Mouse (Mus musculus): Measurements from ENCODE around the gene Cyren. TPM values are rescaled to one million over a fixed set of nuclear protein-coding genes. Genes with fewer than 3 reads are reported as not detected.

The Cyren gene
- total and polyA plus RNA-seq, 3 experiments = 7.9 to 11.9 (median 9.7) TPM

DNA sequence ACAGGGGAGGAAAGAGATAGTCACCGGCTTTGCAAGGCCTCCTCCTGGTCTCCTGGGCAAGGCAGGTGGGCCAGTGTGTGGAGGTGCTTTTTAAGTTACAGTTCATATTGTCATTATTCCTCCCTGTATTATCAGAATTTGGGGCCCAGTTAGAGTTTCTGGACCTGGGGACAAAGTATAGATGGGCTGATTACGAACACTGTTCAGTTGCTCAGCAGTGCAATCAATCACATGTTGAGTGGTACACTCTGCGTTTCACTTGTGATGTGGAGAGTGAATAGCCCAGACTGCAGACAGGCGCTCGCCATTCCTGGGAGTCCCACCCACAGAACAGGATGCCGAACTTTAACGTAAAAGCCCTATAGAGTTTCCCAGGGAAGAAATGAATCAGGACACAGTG is 6.9 kb upstream of the Cyren start:
- H3K36me3 ChIP-seq (replicated peaks in 1 of 2; ENCODE audit: control insufficient read depth in 1 of 2, insufficient read depth in 1 of 2, low read length in 1 of 2) = peaks cover 79 to 93% of the 10 kb centered on the region in 2 experiments
- TF ChIP-seq ZC3H11A (IDR thresholded peaks at IDR 0.05; ENCODE audit: low read depth, low read length) (no peak), POLR2AphosphoS2 (IDR thresholded peaks at IDR 0.05; ENCODE audit: low read depth, low read length) (no peak), E2F4 (IDR thresholded peaks at IDR 0.05; ENCODE audit: insufficient replicate concordance, low read depth, low read length) (no peak), TBP (conservative IDR thresholded peaks at IDR 0.05; ENCODE audit: low read depth, low read length) (no peak), ELF1 (IDR thresholded peaks at IDR 0.05; ENCODE audit: low read depth, low read length) (no peak), POLR2A (IDR thresholded peaks at IDR 0.05; ENCODE audit: low read depth, low read length) (no peak), ZNF384 (IDR thresholded peaks at IDR 0.05; ENCODE audit: low read depth, low read length) (no peak), NELFE (IDR thresholded peaks at IDR 0.05; ENCODE audit: low read depth, low read length) (no peak), TCF12 (IDR thresholded peaks at IDR 0.05; ENCODE audit: low read depth, low read length) (no peak), IRF4 (IDR thresholded peaks at IDR 0.05; ENCODE audit: low read depth, low read length) (no peak), KAT2A (IDR thresholded peaks at IDR 0.05; ENCODE audit: insufficient replicate concordance, low read length) (no peak), RCOR1 (conservative IDR thresholded peaks at IDR 0.05; ENCODE audit: low read depth, low read length) (no peak), ZMIZ1 (IDR thresholded peaks at IDR 0.05; ENCODE audit: low read depth, low read length) (no peak), HCFC1 (IDR thresholded peaks at IDR 0.05; ENCODE audit: low read depth, low read length) (no peak), BHLHE40 (IDR thresholded peaks at IDR 0.05; ENCODE audit: low read depth, low read length) (no peak), NRF1 (IDR thresholded peaks at IDR 0.05; ENCODE audit: low read depth, low read length) (no peak), USF1 (IDR thresholded peaks at IDR 0.05; ENCODE audit: low read depth, low read length) (no peak), RAD21 (IDR thresholded peaks at IDR 0.05; ENCODE audit: low read depth, low read length) (no peak), ETS1 (conservative IDR thresholded peaks at IDR 0.05; ENCODE audit: low read depth, low read length) (no peak)
- in situ Hi-C loops (cut with MboI; ENCODE audit: low pct_ligation_motif_present, low pct_unique_long_range_greater_than_20kb, low sequenced_read_pairs) = loop anchor here (5.0 kb wide), 1 partner anchor 33 kb away; no protein-coding TSS in a partner anchor

DNA sequence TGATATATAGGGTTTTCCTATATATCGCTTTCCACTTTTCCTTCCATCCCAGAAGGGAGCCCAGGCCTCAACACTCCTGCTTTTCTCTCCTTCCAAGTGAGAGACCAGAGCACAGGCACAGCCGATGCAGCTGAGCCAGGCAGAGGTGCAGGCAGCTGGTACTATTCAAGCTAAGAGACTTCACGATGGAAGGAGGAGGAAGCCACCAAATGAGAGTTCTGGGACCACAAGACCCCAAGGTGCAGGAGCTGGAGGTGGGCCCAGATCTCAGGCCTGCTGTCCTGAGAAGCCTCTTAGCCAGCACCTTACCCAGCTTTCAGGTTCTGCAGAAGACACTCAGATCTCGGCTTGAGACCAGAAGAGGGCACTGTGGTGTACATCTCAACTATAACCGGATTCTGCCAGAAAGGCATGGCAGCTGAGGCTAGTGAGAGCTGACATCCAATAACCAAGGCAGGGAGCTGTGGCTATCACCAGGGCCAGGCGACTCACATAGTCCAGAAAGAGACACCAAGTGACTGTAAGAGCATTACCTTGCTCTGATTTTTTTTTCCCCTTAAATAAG is 2.1 kb upstream of the Cyren start:
- dilution Hi-C loops (cut with MboI; ENCODE audit: extremely low pct_ligation_motif_present, extremely low pct_unique_long_range_greater_than_20kb, low sequenced_read_pairs) = no loop called here
- in situ Hi-C loops (cut with MboI; ENCODE audit: low pct_ligation_motif_present, low pct_unique_long_range_greater_than_20kb, low sequenced_read_pairs) = loop anchor here (5.0 kb wide), 1 partner anchor 37 kb away; no protein-coding TSS in a partner anchor
- Histone ChIP-seq H3K4me2 (ENCODE audit: insufficient read depth, low read depth, poor library complexity, severe bottlenecking) (no peak overlapping the region), H3K4me3 (replicated peaks in 1 of 3; ENCODE audit: low read depth in 2 of 3, low read length in 2 of 3, poor library complexity in 1 of 3) (no peak overlapping the region), H3K27ac (ENCODE audit: insufficient read depth, low read depth) (no peak overlapping the region), H3K79me2 (replicated peaks; ENCODE audit: control insufficient read depth, extremely low read depth, insufficient read depth, poor library complexity, severe bottlenecking) (no peaks in the 10 kb centered on the region; the same call in 1 of the 2 replicates), H3K4me1 (ENCODE audit: control insufficient read depth in 1 of 2, insufficient read depth in 2 of 2) (peaks cover 10 to 33% of the 10 kb centered on the region in 2 experiments; a peak in 3 of 4 replicates), H3K27me3 (replicated peaks) (no peaks in the 10 kb centered on the region), H3K9ac (ENCODE audit: insufficient read depth, low read depth) (no peak overlapping the region), H3K36me3 (replicated peaks in 1 of 2; ENCODE audit: control insufficient read depth in 1 of 2, insufficient read depth in 1 of 2, low read length in 1 of 2) (peaks cover 51 to 73% of the 10 kb centered on the region in 2 experiments), H3K9me3 (replicated peaks; ENCODE audit: low read length) (no peaks in the 10 kb centered on the region)
- TF ChIP-seq TBP (conservative IDR thresholded peaks at IDR 0.05; ENCODE audit: low read depth, low read length) (no peak), IRF4 (IDR thresholded peaks at IDR 0.05; ENCODE audit: low read depth, low read length) (no peak), SMC3 (IDR thresholded peaks at IDR 0.05; ENCODE audit: low read depth, low read length) (peak; percentile 57), CTCF (conservative IDR thresholded peaks at IDR 0.05 in 1 of 2, IDR thresholded peaks at IDR 0.05 in 1 of 2; ENCODE audit: low read depth in 2 of 2, low read length in 2 of 2) (peak in 1 of 2 experiments; percentile 66; a peak in 2 of 4 replicates), ZMIZ1 (IDR thresholded peaks at IDR 0.05; ENCODE audit: low read depth, low read length) (no peak), RAD21 (IDR thresholded peaks at IDR 0.05; ENCODE audit: low read depth, low read length) (peak; percentile 39), JUND (conservative IDR thresholded peaks at IDR 0.05; ENCODE audit: low read depth, low read length) (no peak)
- DNase-seq (ENCODE audit: extremely low read depth) = no peak

More for the DNA sequence above, 6.9 kb upstream of the Cyren start:
- no peaks in the 10 kb centered on the region for H3K9me3 ChIP-seq (replicated peaks; ENCODE audit: low read length)
- no peaks in the 10 kb centered on the region for H3K4me1 ChIP-seq (ENCODE audit: control insufficient read depth in 1 of 2, insufficient read depth in 2 of 2)
- no peak overlapping the region for H3K4me2 ChIP-seq (ENCODE audit: insufficient read depth, low read depth, poor library complexity, severe bottlenecking)
- no peaks in the 10 kb centered on the region for H3K79me2 ChIP-seq (replicated peaks; ENCODE audit: control insufficient read depth, extremely low read depth, insufficient read depth, poor library complexity, severe bottlenecking)
- no peak for DNase-seq (ENCODE audit: extremely low read depth)
- dilution Hi-C loops (cut with MboI; ENCODE audit: extremely low pct_ligation_motif_present, extremely low pct_unique_long_range_greater_than_20kb, low sequenced_read_pairs) = no loop called here
- H3K27me3 ChIP-seq (replicated peaks) = no peaks in the 10 kb centered on the region
- H3K4me3 ChIP-seq (replicated peaks in 1 of 3; ENCODE audit: low read depth in 2 of 3, low read length in 2 of 3, poor library complexity in 1 of 3) = no peak overlapping the region
- no peak overlapping the region for H3K27ac ChIP-seq (ENCODE audit: insufficient read depth, low read depth)
- no peak overlapping the region for H3K9ac ChIP-seq (ENCODE audit: insufficient read depth, low read depth)
